Mouse (Mus musculus): Measurements from ENCODE around the gene Usp10. TPM values are rescaled to one million over a fixed set of nuclear protein-coding genes. Genes with fewer than 3 reads are reported as not detected.
A peak's percentile ranks its signal among the peaks of the same experiment; 100 is the strongest.

Usp10 gene
- polyA plus RNA-seq, 1 experiment from 2014 or later, result 126 TPM

DNA sequence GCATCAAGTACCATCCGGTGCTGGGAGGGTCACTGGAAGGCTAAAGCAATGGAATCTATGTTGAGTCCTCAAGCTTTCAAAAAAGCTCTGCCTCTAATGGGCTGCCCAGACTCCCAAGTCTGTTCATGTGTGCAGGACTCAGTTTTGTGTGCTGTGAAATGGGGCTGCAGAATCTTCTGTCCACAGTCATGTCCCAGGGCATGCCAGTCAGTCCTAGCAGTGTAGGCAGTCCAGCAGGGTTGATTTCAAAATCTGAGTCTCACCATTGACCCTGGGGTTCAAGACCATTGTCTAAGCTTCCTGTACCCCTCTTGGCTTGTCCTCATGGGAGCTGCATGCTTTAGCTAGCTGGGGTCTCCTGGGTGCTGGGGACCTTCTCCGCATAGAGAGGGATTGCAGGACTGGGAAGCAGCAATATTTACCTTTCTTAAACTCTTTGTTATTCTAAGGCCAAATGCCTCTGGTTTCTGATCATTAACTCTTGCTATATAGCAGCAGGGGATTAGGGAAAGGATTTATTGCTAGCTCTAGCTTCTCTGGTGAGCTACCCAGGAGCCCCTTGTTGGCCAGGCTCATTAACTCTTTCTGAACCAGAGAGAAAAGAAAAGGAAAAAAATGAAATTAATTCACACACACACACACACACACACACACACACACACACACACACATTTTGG lies 94.7 kb downstream of the Usp10 start:
- no peak overlapping the region for H3K9ac ChIP-seq
- no peaks in the 10 kb centered on the region for H3K36me3 ChIP-seq
- no peak overlapping the region for H3K4me3 ChIP-seq
- ATAC-seq (ENCODE audit: low FRiP score), result no peak
- no peaks in the 10 kb centered on the region for H3K9me3 ChIP-seq
- 0 out of 2 replicates have a peak, but pooled peaks cover 3% of the 10 kb centered on the region for H3K27me3 ChIP-seq
- peaks cover 26% of the 10 kb centered on the region for H3K4me1 ChIP-seq (replicated peaks)
- no peak overlapping the region for H3K4me2 ChIP-seq
- H3K27ac ChIP-seq, result peak overlapping the region; percentile 30; the same call in 1 of the 2 replicates
- WGBS, result 71% methylated on average over 2 of the region's 2 CpGs

DNA sequence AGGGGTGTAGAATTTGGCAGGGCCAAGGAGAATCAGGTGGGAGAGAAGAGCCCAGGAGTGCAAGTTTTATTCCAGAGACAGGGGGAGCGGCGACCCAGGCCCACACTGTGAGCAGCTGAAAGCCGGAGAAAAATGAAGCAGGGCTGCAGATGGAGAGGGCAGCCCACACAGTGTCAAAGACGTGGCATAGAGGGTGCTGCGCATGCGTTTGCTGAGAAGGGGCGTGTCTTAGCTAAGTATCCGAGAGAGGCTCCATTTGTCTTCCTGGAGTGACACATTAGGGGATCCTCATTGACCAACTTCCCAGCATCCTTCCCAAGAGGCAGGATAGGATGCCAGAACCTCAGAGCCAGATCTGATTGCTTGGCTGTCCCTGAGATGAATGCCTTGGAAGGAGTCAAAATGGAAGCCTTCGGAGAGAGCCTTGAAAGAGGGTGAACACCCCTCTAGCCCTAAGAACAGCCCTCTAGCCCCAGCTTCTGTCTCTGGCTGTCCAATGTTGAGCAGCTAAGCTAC lies 96.5 kb downstream of the Usp10 start:
- H3K4me1 ChIP-seq (replicated peaks), result peaks cover 23% of the 10 kb centered on the region
- H3K4me3 ChIP-seq, result no peak overlapping the region
- H3K27me3 ChIP-seq, result peaks cover 7% of the 10 kb centered on the region; the same call in 1 of the 2 replicates
- H3K36me3 ChIP-seq, result no peaks in the 10 kb centered on the region
- H3K27ac ChIP-seq, result no peak overlapping the region
- no peak for ATAC-seq (ENCODE audit: low FRiP score)
- no peak overlapping the region for H3K4me2 ChIP-seq
- H3K9ac ChIP-seq, result no peak overlapping the region
- WGBS, result 35% methylated on average over 9 of the region's 9 CpGs
- H3K9me3 ChIP-seq, result no peaks in the 10 kb centered on the region

Other genes with a start within 250 kb of the Usp10 start
- 3.3 and 3.5 TPM in 2 replicates for gene Wfdc1, start 244.0 kb upstream of the Usp10 start, polyA plus RNA-seq (2015; fragmentation: Nextera tagmentation; extraction: Ambion mirVana)
- gene Atp2c2, start 210.4 kb upstream of the Usp10 start, polyA plus RNA-seq (2015; fragmentation: Nextera tagmentation; extraction: Ambion mirVana), result 0.21 TPM in 1 of 2 replicates, not detected in the other
- 11.8 and 12.8 TPM in 2 replicates for gene Tldc1, start 131.9 kb upstream of the Usp10 start, polyA plus RNA-seq (2015; fragmentation: Nextera tagmentation; extraction: Ambion mirVana)
- 98.1 and 106 TPM in 2 replicates for gene Cotl1, start 69.8 kb upstream of the Usp10 start, polyA plus RNA-seq (2015; fragmentation: Nextera tagmentation; extraction: Ambion mirVana)
- 14.6 and 14.8 TPM in 2 replicates for gene Klhl36, start 48.1 kb upstream of the Usp10 start, polyA plus RNA-seq (2015; fragmentation: Nextera tagmentation; extraction: Ambion mirVana)
- gene Gm20388, start 481 bp downstream of the Usp10 start, polyA plus RNA-seq (2015; fragmentation: Nextera tagmentation; extraction: Ambion mirVana), result 1.9 and 4.1 TPM in 2 replicates
- 3.1 and 3.5 TPM in 2 replicates for gene Crispld2, start 82.1 kb downstream of the Usp10 start, polyA plus RNA-seq (2015; fragmentation: Nextera tagmentation; extraction: Ambion mirVana)
- 27.9 and 29.3 TPM in 2 replicates for gene Zdhhc7, start 191.1 kb downstream of the Usp10 start, polyA plus RNA-seq (2015; fragmentation: Nextera tagmentation; extraction: Ambion mirVana)
- gene 6430548M08Rik, start 203.8 kb downstream of the Usp10 start, polyA plus RNA-seq (2015; fragmentation: Nextera tagmentation; extraction: Ambion mirVana), result 23.2 and 24.8 TPM in 2 replicates